Mouse (Mus musculus): ENCODE measurements around the gene Adsl.

DNA sequence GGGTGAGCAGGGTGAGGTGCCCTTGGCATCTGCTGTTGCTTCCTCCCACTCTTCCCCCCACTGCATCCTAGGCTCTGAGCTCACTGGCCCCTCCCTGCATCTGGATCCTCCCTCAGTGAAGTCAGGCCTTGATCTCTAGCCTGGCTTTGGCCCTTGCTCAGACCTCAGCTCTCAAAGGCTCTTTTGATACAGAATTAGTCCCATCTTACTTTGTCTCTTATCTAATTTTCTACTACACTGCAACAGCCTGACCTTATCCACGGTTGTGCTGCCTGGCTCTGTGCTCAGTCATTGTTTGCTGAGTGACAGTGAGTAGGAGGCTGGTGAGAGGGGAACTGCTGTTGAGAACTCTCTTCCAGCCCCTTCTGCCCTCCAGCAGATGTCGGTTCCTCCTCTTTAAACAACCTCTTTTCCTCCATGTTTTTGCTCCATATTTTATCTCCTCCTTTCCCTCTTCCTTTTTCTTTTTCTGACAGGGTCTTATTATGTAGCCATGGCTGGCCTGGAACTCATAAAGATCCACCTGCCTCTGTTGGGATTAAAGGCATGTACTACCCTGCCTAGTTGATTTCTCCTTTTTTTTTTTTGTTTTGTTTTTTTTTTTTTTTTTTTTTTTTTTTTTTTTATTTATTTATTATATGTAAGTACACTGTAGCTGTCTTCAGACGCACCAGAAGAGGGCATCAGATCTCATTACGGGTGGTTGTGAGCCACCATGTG lies 52.3 kb downstream of the Adsl start:
- TF ChIP-seq CTCF (IDR thresholded peaks at IDR 0.05; ENCODE audit: control insufficient read depth, insufficient read depth, insufficient replicate concordance, low read depth, low read length) (no peak), POLR2A (IDR thresholded peaks at IDR 0.05; ENCODE audit: control insufficient read depth, low read depth, low read length) (no peak)
